Mouse (Mus musculus): ENCODE results near the gene Gdpgp1. TPM values are rescaled to one million over a fixed set of nuclear protein-coding genes. Genes with fewer than 3 reads are reported as not detected.

Gene Gdpgp1
- total RNA-seq, 2 experiments from 2014 or later: 4.6 to 5.1 TPM

GRCm38 (mm10) chr7:80268897-80269750 lies 36.5 kb downstream of the Gdpgp1 start, which contains the start of gene Vps33b:
Gene Vps33b, plus strand, starts transcription at chr7:80269649.
- peak; percentile 97 for DNase-seq
- intact Hi-C loops (cut with DNase I): no loop called here

- intact Hi-C loops (cut with DNase I): no loop called here
- DNase-seq: peak; percentile 51
These were observed 37.1 kb downstream of the Gdpgp1 start for GRCm38 (mm10) chr7:80269751-80270255.

DNA sequence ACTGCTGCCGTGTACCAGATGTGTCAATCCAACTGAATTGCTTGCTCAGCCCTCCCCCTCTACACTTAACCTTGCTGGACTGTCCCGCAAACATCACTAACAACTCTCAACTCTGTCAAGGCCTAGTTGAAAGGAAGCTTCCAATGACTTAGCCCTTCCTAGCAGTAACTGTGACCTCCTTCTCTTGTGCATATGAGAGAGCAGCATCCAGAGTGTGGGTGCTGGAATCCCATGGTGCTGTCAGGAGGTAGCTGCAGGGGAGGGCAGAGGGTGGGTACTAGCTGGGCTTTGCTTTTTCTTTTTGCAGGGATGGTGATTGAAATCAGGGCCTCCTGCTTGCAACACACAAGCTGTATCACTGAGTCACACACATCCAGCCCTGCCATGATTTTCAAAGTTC lies 40.8 kb downstream of the Gdpgp1 start:
- DNase-seq: no peak
- intact Hi-C loops (cut with DNase I): no loop called here

- intact Hi-C loops (cut with DNase I): no loop called here
- DNase-seq: no peak
These were observed 43.7 kb downstream of the Gdpgp1 start for GRCm38 (mm10) chr7:80276374-80276773.

GRCm38 (mm10) chr7:80280032-80280431 lies 47.4 kb downstream of the Gdpgp1 start:
- intact Hi-C loops (cut with DNase I): no loop called here
- DNase-seq: no peak

- intact Hi-C loops (cut with DNase I): no loop called here
- DNase-seq: no peak
These were observed 48.3 kb downstream of the Gdpgp1 start for GRCm38 (mm10) chr7:80280998-80281397.

- intact Hi-C loops (cut with DNase I): no loop called here
- DNase-seq: no peak
These were observed 49.0 kb downstream of the Gdpgp1 start for GRCm38 (mm10) chr7:80281646-80282045.

- no peak for DNase-seq
- intact Hi-C loops (cut with DNase I): no loop called here
These were observed 50.7 kb downstream of the Gdpgp1 start for GRCm38 (mm10) chr7:80283226-80283918.

- intact Hi-C loops (cut with DNase I): no loop called here
- no peak for DNase-seq
These were observed 51.7 kb downstream of the Gdpgp1 start for GRCm38 (mm10) chr7:80284391-80284790.

- intact Hi-C loops (cut with DNase I): no loop called here
- no peak for DNase-seq
These were observed 53.1 kb downstream of the Gdpgp1 start for GRCm38 (mm10) chr7:80285725-80286124.

- DNase-seq: no peak
- intact Hi-C loops (cut with DNase I): no loop called here
These were observed 55.1 kb downstream of the Gdpgp1 start for GRCm38 (mm10) chr7:80287736-80288135.

Other genes starting within 250 kb of the Gdpgp1 start
- gene Zfp710, start 208.1 kb upstream of the Gdpgp1 start, total RNA-seq (2021): 10 to 100 TPM; 19.3 to 23.7 TPM
- 10 to 100 TPM; 66.4 to 74.7 TPM for gene Idh2, start 117.5 kb upstream of the Gdpgp1 start, total RNA-seq (2021)
- gene Sema4b, start 46.0 kb upstream of the Gdpgp1 start, total RNA-seq (2021): 10 to 100 TPM; 31.4 to 33.9 TPM
- gene Cib1, start 52 bp upstream of the Gdpgp1 start, total RNA-seq (2021): 10 to 100 TPM; 14.2 to 16.4 TPM
- 1 to 10 TPM; 1.1 to 2.2 TPM for gene Ttll13, start 13.5 kb downstream of the Gdpgp1 start, total RNA-seq (2021)
- 10 to 100 TPM; 41.6 to 42.7 TPM for gene Ngrn, start 28.4 kb downstream of the Gdpgp1 start, total RNA-seq (2021)
- 10 to 100 TPM; 34.1 to 36.0 TPM for gene Vps33b, start 36.8 kb downstream of the Gdpgp1 start, total RNA-seq (2021)
- gene Prc1, start 61.6 kb downstream of the Gdpgp1 start, total RNA-seq (2021): 10 to 100 TPM; 16.5 to 18.0 TPM
- gene Rccd1, start 91.6 kb downstream of the Gdpgp1 start, total RNA-seq (2021): 10 to 100 TPM; 16.9 to 22.8 TPM
- gene Unc45a, start 108.1 kb downstream of the Gdpgp1 start, total RNA-seq (2021): 10 to 100 TPM; 63.0 to 63.3 TPM
- 10 to 100 TPM; 49.2 to 50.8 TPM for gene Hddc3, start 110.2 kb downstream of the Gdpgp1 start, total RNA-seq (2021)
- gene Man2a2, start 138.5 kb downstream of the Gdpgp1 start, total RNA-seq (2021): 100 to 1,000 TPM; 112 to 121 TPM
- 1 to 10 TPM; 5.2 to 7.5 TPM for gene Fes, start 155.1 kb downstream of the Gdpgp1 start, total RNA-seq (2021)
- gene Furin, start 172.6 kb downstream of the Gdpgp1 start, total RNA-seq (2021): 10 to 100 TPM; 41.5 to 44.8 TPM